In genomic region chr10:18860831-18861230, GRCm38 (mm10) we compare ENCODE assay signal across 18 mouse cellular contexts.
"Had no signal": no experiment of that assay in that cellular context is flagged by ENCODE, and none has a peak within 500 bp of the region (broad histone marks: within the 10 kb centered on the region; RNA-seq: fewer than 3 reads in every experiment).

No protein-coding gene starts in this region.

- ATAC-seq: liver, embryonic 12.5 days had no signal

- H3K36me3 ChIP-seq: limb, embryonic 12.5 days; liver, embryonic 12.5 days; liver, embryonic 15.5 days; lung, embryonic 15.5 days had no signal

- H3K27ac ChIP-seq: kidney, postnatal 0 days; layer of hippocampus, adult 2 months; left cerebral cortex, adult 2 months; limb, embryonic 12.5 days; liver, embryonic 12.5 days; liver, embryonic 15.5 days; lung, embryonic 15.5 days had no signal

- H3K9me3 ChIP-seq: limb, embryonic 12.5 days; liver, embryonic 12.5 days; liver, embryonic 15.5 days; lung, embryonic 15.5 days had no signal

- DNase-seq: kidney, postnatal 25 days; layer of hippocampus, adult 9-11 months; layer of hippocampus, postnatal 36 days; liver; lung, adult 18-20 months; lung, postnatal 10 days; lung, postnatal 36 days; midbrain, embryonic 14.5 days; thymus, adult 18-20 months; thymus, postnatal 36 days had no signal

- H3K4me2 ChIP-seq: limb, embryonic 12.5 days; liver, embryonic 12.5 days; liver, embryonic 15.5 days; lung, embryonic 15.5 days; midbrain, embryonic 11.5 days had no signal

- H3K9ac ChIP-seq: limb, embryonic 12.5 days; liver, embryonic 12.5 days; liver, embryonic 15.5 days; lung, embryonic 15.5 days had no signal

- H3K27me3 ChIP-seq: limb, embryonic 12.5 days; liver, embryonic 12.5 days; liver, embryonic 15.5 days; lung, embryonic 15.5 days had no signal

- H3K4me1 ChIP-seq: liver, embryonic 15.5 days; lung, embryonic 15.5 days had no signal

- H3K4me3 ChIP-seq: layer of hippocampus, adult 2 months; left cerebral cortex, adult 2 months; limb, embryonic 12.5 days; liver, embryonic 12.5 days; liver, embryonic 15.5 days; lung, embryonic 15.5 days had no signal
